Mouse (Mus musculus) thymus, postnatal 10 days (tissue): Measurements from ENCODE around the gene Dop1a.
A peak's percentile ranks its signal among the peaks of the same experiment; 100 is the strongest.

Source experiments
- DNase-seq, 2 experiments: peaks; one replicate each; pipeline ENCODE4 v3.0.0; 2021; ENCODE audit warnings: low spot score in 2 of 2

Dop1a gene

DNA sequence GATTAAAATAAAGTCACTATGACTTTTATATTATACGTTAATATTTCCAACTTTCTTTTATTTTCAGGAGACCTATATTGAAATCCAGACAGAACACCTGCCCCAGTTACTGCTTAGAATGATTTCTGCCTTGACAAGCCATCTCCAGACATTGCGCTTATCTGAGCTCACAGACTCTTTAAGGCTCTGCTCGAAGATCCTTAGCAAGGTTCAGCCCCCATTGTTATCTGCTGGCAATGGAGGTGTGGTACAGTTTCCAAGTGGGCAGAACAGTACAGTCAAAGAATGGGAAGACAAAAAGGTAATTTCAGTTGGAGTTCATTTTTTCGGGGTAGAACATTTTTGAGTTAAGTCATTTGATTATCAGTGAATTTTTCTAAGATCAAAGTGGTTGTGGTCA, 40.5 kb downstream of the Dop1a start:
- no peak for DNase-seq

GRCm38 (mm10) chr9:86513733-86514132, 46.8 kb downstream of the Dop1a start:
- DNase-seq, result no peak

- DNase-seq, result no peak
These were observed 47.4 kb downstream of the Dop1a start for GRCm38 (mm10) chr9:86514390-86514789.

GRCm38 (mm10) chr9:86514798-86515197, 47.8 kb downstream of the Dop1a start:
- no peak for DNase-seq

- no peak for DNase-seq
These were observed 55.4 kb downstream of the Dop1a start for GRCm38 (mm10) chr9:86522335-86522734.

DNA sequence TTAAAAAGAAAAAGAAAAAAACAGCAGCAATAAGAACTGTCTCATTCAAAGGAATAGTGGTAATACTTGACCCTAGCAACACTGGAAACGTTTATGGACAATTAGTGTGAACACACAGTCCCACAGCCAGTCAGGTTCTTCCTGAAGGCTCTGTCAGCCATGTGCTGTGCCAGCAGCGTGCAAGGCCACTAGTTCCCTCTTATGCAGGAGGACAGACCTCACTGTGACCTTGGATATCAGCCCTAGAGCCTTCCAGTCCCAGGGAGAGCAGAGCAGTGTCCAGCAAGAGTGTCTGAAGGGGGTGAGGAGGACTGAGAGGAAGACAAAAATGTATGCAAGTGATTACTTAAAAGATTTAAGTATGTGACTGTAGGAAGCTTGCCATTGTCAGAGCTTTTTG, 58.6 kb downstream of the Dop1a start:
- no peak for DNase-seq

GRCm38 (mm10) chr9:86534071-86534470, 67.1 kb downstream of the Dop1a start:
- DNase-seq, result no peak

- DNase-seq, result no peak
These were observed 76.5 kb downstream of the Dop1a start for GRCm38 (mm10) chr9:86543451-86543850.

GRCm38 (mm10) chr9:86544559-86544958, 77.6 kb downstream of the Dop1a start:
- DNase-seq, result no peak

DNA sequence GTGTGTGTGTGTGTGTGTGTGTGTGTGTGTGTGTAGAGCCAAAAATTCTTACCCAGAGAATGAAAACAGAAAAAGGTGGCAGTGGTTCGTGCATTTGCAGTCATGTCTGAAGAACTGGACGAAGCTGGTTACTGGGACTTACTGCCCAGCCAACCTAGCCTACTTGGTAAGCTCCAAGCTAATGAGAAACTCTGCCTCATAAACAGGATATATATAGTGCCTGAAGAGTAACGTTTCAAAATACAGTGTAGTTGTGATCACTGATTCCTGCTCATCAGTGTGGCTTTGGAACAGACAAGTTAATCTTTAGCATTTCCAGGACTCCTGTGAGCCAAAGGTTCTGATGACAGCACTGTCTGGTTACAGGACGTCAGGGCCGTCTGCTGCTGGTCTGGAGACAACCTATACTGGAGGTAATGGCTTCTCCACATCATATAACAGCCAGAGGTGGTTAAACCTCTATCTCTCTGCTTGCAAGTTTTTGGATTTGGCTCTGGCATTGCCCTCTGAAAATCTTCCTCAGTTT, 82.7 kb downstream of the Dop1a start:
- DNase-seq, result no peak

GRCm38 (mm10) chr9:86550717-86551116, 83.8 kb downstream of the Dop1a start:
- no peak for DNase-seq

DNA sequence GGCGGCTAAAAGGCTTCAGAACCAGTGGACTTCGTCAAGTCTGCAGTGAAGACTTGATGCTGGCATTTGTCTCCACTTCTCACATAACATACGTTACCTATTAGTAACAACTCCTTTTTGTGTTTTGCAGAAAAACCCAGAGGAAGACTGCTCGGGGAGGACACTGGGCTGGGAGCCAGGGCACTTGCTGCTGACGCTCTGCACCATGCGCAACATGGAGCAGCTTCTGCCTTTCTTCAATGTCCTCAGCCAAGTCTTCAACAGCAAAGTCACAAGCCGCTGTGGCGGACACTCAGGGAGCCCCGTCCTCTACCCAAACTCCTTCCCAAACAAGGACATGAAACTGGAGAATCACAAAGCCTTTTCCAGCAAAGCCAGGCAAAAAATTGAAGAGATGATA, 86.9 kb downstream of the Dop1a start:
- no peak for DNase-seq

- no peak for DNase-seq
These were observed 87.7 kb downstream of the Dop1a start for GRCm38 (mm10) chr9:86554641-86555040.

DNA sequence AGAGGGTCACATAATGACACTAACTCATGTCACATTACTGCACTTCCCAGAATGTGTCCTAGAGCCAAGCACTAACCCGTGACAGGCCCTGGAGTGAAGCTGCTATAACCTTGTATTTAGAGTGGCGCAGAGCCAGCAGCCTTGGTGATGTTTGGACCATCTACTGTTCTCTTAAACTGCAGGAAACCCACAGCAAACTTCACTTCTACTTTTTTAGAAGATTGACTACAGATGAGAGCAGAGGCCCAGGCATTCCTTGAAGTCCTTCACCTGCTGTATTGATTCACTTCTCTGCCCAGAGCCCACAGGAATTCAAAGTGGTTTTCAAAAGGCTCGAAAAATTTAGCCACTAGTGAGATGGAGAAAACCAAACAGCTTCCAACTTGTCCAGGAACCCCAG, 93.6 kb downstream of the Dop1a start:
- no peak for DNase-seq

GRCm38 (mm10) chr9:86569314-86569910, 102.5 kb downstream of the Dop1a start:
- DNase-seq, result no peak

DNA sequence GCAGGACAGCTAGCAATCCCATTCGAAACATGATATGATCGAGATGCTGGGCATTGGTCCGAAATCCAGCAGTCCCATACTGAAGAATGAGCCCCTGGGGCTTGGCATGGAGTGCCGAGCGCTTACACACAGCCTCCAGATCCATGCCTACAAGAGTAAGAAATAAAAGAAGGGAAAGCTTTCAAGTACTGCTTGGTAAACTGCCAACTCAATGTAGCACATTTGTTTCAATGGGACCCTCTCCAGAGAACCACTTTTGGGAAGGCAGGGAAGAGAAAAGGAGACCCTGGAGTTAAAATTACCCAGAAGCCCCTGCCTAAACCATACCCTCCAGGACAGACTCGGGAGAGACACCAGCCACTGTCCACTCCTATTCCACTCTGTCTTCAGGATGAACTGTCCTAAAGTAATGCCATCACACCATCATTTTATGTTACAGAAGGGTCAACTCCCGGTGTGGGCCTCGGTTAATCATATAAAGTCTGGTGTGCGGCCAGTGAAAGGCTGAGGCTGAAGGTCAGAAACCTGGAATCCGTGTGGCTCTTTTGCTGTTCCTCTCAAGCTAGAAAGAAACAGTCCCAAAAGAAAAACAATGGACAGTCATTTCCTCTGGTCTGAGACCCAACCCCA, 103.4 kb downstream of the Dop1a start:
- DNase-seq, result no peak

- peak in 1 of 2 experiments; percentile 11 for DNase-seq
These were observed 104.0 kb downstream of the Dop1a start for GRCm38 (mm10) chr9:86570946-86571345.

DNA sequence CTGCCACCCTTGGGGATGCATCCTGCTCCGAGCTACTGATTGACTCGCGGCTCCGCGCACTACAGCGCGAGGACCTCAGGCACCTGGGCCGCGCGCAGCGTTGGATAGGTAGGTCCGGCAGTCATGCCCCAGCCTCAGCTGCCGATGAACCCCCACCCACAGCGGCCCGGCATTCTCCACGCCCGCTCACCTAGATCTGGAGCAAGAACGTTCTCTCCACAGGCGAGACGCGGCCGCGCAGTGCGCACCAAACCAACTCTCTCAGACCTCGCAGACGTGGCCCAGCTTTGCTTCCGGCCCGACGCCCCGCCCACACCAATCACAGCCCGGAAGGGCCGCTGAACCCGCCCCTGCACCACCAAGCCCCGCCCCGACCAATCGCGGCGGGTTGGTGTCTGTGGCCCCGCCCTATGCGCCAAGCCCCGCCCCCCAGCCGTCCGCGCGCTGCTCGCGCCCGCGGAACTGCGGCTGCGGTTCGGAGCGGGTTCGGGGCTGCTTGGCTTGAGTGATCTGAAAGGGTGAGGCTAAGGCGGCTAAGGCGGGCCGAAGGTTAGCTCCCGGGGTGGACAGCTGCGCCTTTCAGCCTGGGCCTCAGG, 104.7 kb downstream of the Dop1a start, which contains the start of the genes Pgm3 and Rwdd2a:
TSS of gene Pgm3 (minus strand) at position 303 of the 596 bp plus-strand sequence.
TSS of gene Rwdd2a (plus strand) at position 452 of the 596 bp plus-strand sequence.
- peak; percentile 92 to 98 for DNase-seq

DNA sequence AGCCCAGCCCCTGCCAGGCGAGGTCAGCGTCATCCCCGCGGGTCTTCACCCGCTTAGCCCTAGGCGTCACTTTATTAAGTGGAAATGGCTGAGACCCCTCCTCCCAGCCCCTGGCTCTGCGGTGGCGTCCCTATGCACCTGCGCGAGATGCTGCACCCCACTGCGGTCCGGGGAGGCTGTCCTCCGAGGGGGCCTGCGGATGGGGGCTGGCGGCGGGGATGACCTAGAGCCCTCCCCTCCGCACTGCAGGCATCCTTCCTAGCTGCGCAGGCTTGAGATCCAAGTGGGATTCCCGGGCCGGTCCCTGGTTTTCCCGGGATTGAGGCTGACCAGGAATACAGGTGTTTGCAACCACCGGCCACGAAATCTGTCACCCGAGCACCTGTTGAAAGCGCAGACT, 105.2 kb downstream of the Dop1a start:
- DNase-seq, result peak in 1 of 2 experiments; percentile 65

- DNase-seq, result peak; percentile 82 to 89
These were observed 105.8 kb downstream of the Dop1a start for GRCm38 (mm10) chr9:86572636-86573291.

DNA sequence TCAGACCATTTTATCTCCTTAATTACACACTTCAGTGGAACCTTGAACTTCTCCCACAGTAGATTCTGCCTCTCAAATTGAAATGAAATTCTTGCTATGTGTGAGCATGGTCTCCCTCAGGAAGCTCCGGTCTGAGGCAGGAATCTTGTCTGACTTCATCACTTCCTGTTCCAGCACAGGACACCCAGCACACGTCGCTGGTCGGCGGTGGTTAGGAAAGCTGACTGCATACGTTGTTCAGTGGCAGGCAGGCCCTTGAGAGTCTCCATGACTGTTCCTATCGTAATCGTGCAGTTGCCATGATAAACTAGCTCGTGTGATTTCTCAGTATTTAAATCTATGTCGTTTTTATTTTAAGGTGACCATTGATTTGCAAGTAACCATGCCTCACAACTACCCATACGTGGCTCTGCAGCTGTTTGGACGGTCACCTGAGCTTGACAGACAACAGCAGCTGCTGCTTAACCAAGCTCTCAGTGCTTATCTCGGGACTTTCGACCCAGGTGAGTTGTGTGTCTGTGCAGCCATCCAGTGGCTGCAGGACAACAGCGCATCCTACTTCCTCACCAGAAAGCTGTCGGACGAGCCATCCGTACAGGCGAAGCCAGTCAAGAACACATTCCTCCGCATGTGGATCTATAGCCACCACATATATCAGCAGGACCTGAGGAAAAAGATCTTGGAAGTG, 106.8 kb downstream of the Dop1a start:
- DNase-seq, result no peak

- no peak for DNase-seq
These were observed 108.2 kb downstream of the Dop1a start for GRCm38 (mm10) chr9:86575178-86575577.
